Mouse (Mus musculus): ENCODE measurements around the gene Gm20852.
"Not testable (repeated sequence)": the region's sequence is repeated elsewhere in the genome, so short reads cannot be mapped to it uniquely, and the experiment has no call there.

The Gm20852 gene

GRCm38 (mm10) chrY:66742023-66742422 is at the start of gene Gm20852:
Gene Gm20852 (minus strand): TSS chrY:66742123.
- DNase-seq (ENCODE audit: inconsistent ontology term) = not testable (repeated sequence)

All from Muller cell, postnatal 12 days (primary cell).